Mouse (Mus musculus) small intestine, adult 2 months (tissue): ENCODE data around the gene Olfml2b.

Experiments used
- CTCF ChIP-seq: fragments of 200-500 bp; IDR thresholded peaks from 2 replicates; pipeline ENCODE4 v1.5.1; 2012; ENCODE audit warnings: low read depth, mild to moderate bottlenecking, control low read depth, inconsistent platforms, low read length, moderate library complexity, mixed read lengths; ENCODE audit not compliant: insufficient replicate concordance, insufficient read length; ENCODE audit errors: extremely low read depth
- POLR2A ChIP-seq: fragments of 200-500 bp; IDR thresholded peaks from 2 replicates; pipeline ENCODE4 v1.6.1; 2012; ENCODE audit warnings: low read depth, mild to moderate bottlenecking, control low read depth, inconsistent platforms, low read length, moderate library complexity

DNA sequence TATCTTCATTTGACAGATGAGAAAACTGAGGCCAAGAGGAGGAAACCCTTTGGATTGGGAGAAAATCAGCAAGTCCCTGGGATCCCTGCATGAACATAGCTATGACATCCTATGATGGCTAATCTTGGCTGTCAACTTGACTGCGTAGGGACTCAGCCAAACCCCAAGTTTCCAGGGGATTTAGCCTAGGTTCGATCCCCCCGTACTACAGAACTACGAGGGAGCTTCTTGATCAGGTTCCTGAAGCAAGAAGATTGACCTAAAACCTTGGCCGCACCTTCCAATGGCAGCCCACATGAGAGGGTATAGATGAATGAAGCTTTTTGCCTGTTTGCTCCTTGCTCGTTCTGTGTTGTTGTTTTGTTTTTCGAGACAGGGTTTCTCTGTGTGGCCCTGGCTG is 49.8 kb upstream of the Olfml2b start:
- TF ChIP-seq CTCF, result no peak
- TF ChIP-seq POLR2A, result no peak
